Mouse (Mus musculus) left cerebral cortex, postnatal 36 days (tissue): ENCODE data around the gene Lyrm4. TPM values are rescaled to one million over a fixed set of nuclear protein-coding genes. Genes with fewer than 3 reads are reported as not detected.

ENCODE experiments used
- DNase-seq, 2 experiments: peaks; one replicate each; pipeline ENCODE4 v3.0.0; 2021 to 2022; ENCODE audit warnings: low spot score in 2 of 2, mixed read lengths in 1 of 2
- intact Hi-C: fragments of 180-260 bp; cut with DNase I; formaldehyde crosslinking; loops from one replicate; pipeline ENCODE4 v1.15.1; 2025
- total RNA-seq, 2 experiments: library from RNA; stranded (reverse); gene quantifications; 2 replicates each; pipeline ENCODE4 v1.2.3; 2021

Gene Lyrm4
- total RNA-seq, 2 experiments from 2014 or later: 21.7 to 23.0 TPM

GRCm38 (mm10) chr13:36111331-36111730 is 6.0 kb downstream of the Lyrm4 start:
- no peak for DNase-seq
- intact Hi-C loops: no loop called here

GRCm38 (mm10) chr13:36108528-36108927 is 8.8 kb downstream of the Lyrm4 start:
- no peak for DNase-seq
- intact Hi-C loops: no loop called here

GRCm38 (mm10) chr13:36105591-36105990 is 11.7 kb downstream of the Lyrm4 start:
- intact Hi-C loops: no loop called here
- DNase-seq: no peak

- intact Hi-C loops: no loop called here
- DNase-seq: no peak
Measured at GRCm38 (mm10) chr13:36096684-36097383, 20.5 kb downstream of the Lyrm4 start.

- intact Hi-C loops: no loop called here
- DNase-seq: no peak
Measured at GRCm38 (mm10) chr13:36088168-36088567, 29.2 kb downstream of the Lyrm4 start.

GRCm38 (mm10) chr13:36087427-36087826 is 29.9 kb downstream of the Lyrm4 start:
- DNase-seq: no peak
- intact Hi-C loops: no loop called here

- DNase-seq: no peak
- intact Hi-C loops: no loop called here
Measured at GRCm38 (mm10) chr13:36086608-36087391, 30.5 kb downstream of the Lyrm4 start.

GRCm38 (mm10) chr13:36085971-36086370 is 31.4 kb downstream of the Lyrm4 start:
- DNase-seq: no peak
- intact Hi-C loops: no loop called here

GRCm38 (mm10) chr13:36084701-36085100 is 32.6 kb downstream of the Lyrm4 start:
- no peak for DNase-seq
- intact Hi-C loops: no loop called here

GRCm38 (mm10) chr13:36081591-36081990 is 35.7 kb downstream of the Lyrm4 start:
- intact Hi-C loops: no loop called here
- DNase-seq: no peak

GRCm38 (mm10) chr13:36074484-36074883 is 42.8 kb downstream of the Lyrm4 start:
- no peak for DNase-seq
- intact Hi-C loops: no loop called here

- intact Hi-C loops: no loop called here
- no peak for DNase-seq
Measured at GRCm38 (mm10) chr13:36066676-36067075, 50.6 kb downstream of the Lyrm4 start.

- DNase-seq: no peak
- intact Hi-C loops: no loop called here
Measured at GRCm38 (mm10) chr13:36057489-36057888, 59.8 kb downstream of the Lyrm4 start.

GRCm38 (mm10) chr13:36056925-36057324 is 60.4 kb downstream of the Lyrm4 start:
- no peak for DNase-seq
- intact Hi-C loops: no loop called here

- intact Hi-C loops: no loop called here
- no peak for DNase-seq
Measured at GRCm38 (mm10) chr13:36056509-36056908, 60.8 kb downstream of the Lyrm4 start.

- intact Hi-C loops: no loop called here
- DNase-seq: no peak
Measured at GRCm38 (mm10) chr13:36035528-36035927, 81.8 kb downstream of the Lyrm4 start.

- intact Hi-C loops: no loop called here
- DNase-seq: no peak
Measured at GRCm38 (mm10) chr13:36031959-36032358, 85.4 kb downstream of the Lyrm4 start.

GRCm38 (mm10) chr13:36019309-36020274 is 97.7 kb downstream of the Lyrm4 start:
- DNase-seq: peak; percentile 53
- intact Hi-C loops: loop anchor here (2.0 to 10.0 kb wide), 3 partner anchors 98 to 1293 kb away; partner anchors contain the start of genes Fars2 and Lyrm4

- no peak for DNase-seq
- intact Hi-C loops: loop anchor here (5.0 kb wide), 1 partner anchor 99 kb away; the partner anchor contains the start of genes Fars2 and Lyrm4
Measured at GRCm38 (mm10) chr13:36018017-36018416, 99.3 kb downstream of the Lyrm4 start.

GRCm38 (mm10) chr13:36015636-36016035 is 101.7 kb downstream of the Lyrm4 start:
- intact Hi-C loops: loop anchor here (5.0 kb wide), 1 partner anchor 102 kb away; the partner anchor contains the start of genes Fars2 and Lyrm4
- DNase-seq: no peak
